Mouse (Mus musculus) 3134 (cell line): ENCODE measurements around the gene Scn9a.

Source experiments
- DNase-seq: peaks from one replicate; pipeline ENCODE4 v3.0.0-alpha.2; 2011; ENCODE audit warnings: low spot score; ENCODE audit not compliant: insufficient read length; ENCODE audit errors: extremely low read depth

The Scn9a gene

GRCm38 (mm10) chr2:66634580-66635359 lies at the start of gene Scn9a:
Gene Scn9a (minus strand): TSS chr2:66634962.
- DNase-seq, result no peak

- no peak for DNase-seq
Observed at GRCm38 (mm10) chr2:66661988-66662387, 27.2 kb upstream of the Scn9a start.

GRCm38 (mm10) chr2:66656430-66656829 lies 21.7 kb upstream of the Scn9a start:
- DNase-seq, result no peak

GRCm38 (mm10) chr2:66655431-66655830 lies 20.7 kb upstream of the Scn9a start:
- DNase-seq, result no peak

GRCm38 (mm10) chr2:66644384-66644783 lies 9.6 kb upstream of the Scn9a start:
- DNase-seq, result no peak

- no peak for DNase-seq
Observed at GRCm38 (mm10) chr2:66632728-66633127, 2.0 kb downstream of the Scn9a start.

- DNase-seq, result no peak
Observed at GRCm38 (mm10) chr2:66611091-66611490, 23.7 kb downstream of the Scn9a start.

- peak; percentile 57 for DNase-seq
Observed at GRCm38 (mm10) chr2:66597313-66597712, 37.4 kb downstream of the Scn9a start.

- DNase-seq, result no peak
Observed at GRCm38 (mm10) chr2:66596145-66596544, 38.6 kb downstream of the Scn9a start.

GRCm38 (mm10) chr2:66590151-66590550 lies 44.6 kb downstream of the Scn9a start:
- no peak for DNase-seq

- no peak for DNase-seq
Observed at GRCm38 (mm10) chr2:66580026-66580808, 54.5 kb downstream of the Scn9a start.

GRCm38 (mm10) chr2:66548254-66548653 lies 86.5 kb downstream of the Scn9a start:
- no peak for DNase-seq

- DNase-seq, result no peak
Observed at GRCm38 (mm10) chr2:66519966-66520365, 114.8 kb downstream of the Scn9a start.

GRCm38 (mm10) chr2:66511424-66511823 lies 123.3 kb downstream of the Scn9a start:
- no peak for DNase-seq

GRCm38 (mm10) chr2:66508032-66508431 lies 126.7 kb downstream of the Scn9a start:
- DNase-seq, result peak; percentile 68

- DNase-seq, result peak; percentile 0
Observed at GRCm38 (mm10) chr2:66507616-66508015, 127.1 kb downstream of the Scn9a start.

GRCm38 (mm10) chr2:66502158-66502557 lies 132.6 kb downstream of the Scn9a start:
- peak; percentile 4 for DNase-seq

GRCm38 (mm10) chr2:66494556-66494955 lies 140.2 kb downstream of the Scn9a start:
- no peak for DNase-seq

GRCm38 (mm10) chr2:66478395-66478794 lies 156.4 kb downstream of the Scn9a start:
- no peak for DNase-seq

GRCm38 (mm10) chr2:66473181-66473822 lies 161.5 kb downstream of the Scn9a start:
- no peak for DNase-seq

GRCm38 (mm10) chr2:66465484-66465883 lies 169.3 kb downstream of the Scn9a start:
- DNase-seq, result no peak
